ENCODE assay signal across 8 mouse cellular contexts in genomic region chr12:82700840-82701239, GRCm38 (mm10).
DNase-seq lines count a peak whose midpoint lies in the region; ATAC-seq and TF ChIP-seq lines count a peak whose summit lies in the region.
"Had no signal": no experiment of that assay in that cellular context is flagged by ENCODE, and none has a peak within 500 bp of the region (broad histone marks: within the 10 kb centered on the region; RNA-seq: fewer than 3 reads in every experiment).

No protein-coding gene starts in this region.

- H3K36me3 ChIP-seq in liver, postnatal 0 days (replicated peaks; ENCODE audit: insufficient read depth, low read length): no peaks in the 10 kb centered on the region
- H3K36me3 ChIP-seq in intestine, embryonic 15.5 days: no peaks in the 10 kb centered on the region
- H3K36me3 ChIP-seq: heart, embryonic 15.5 days had no signal

- no peak for TF ChIP-seq EP300 in liver, postnatal 0 days (IDR thresholded peaks at IDR 0.05; ENCODE audit: low read depth)

- intact Hi-C loops in left cerebral cortex, adult 2 months (cut with DNase I): loop anchor here (1.0 kb wide), 1 partner anchor 245 kb away; no protein-coding TSS in a partner anchor
- intact Hi-C loops in left cerebral cortex, postnatal 4 days (cut with DNase I): no loop called here
- intact Hi-C loops in heart, postnatal 14 days (cut with DNase I): loop anchor here (1.0 to 2.0 kb wide), 3 partner anchors 204 to 318 kb away; no protein-coding TSS in a partner anchor

- no peaks in the 10 kb centered on the region for H3K27me3 ChIP-seq in liver, postnatal 0 days (ENCODE audit: insufficient read depth, low read length)
- H3K27me3 ChIP-seq in intestine, embryonic 15.5 days (replicated peaks): no peaks in the 10 kb centered on the region
- H3K27me3 ChIP-seq: heart, embryonic 15.5 days had no signal

- peak; percentile 17; the same call in 1 of the 2 replicates for ATAC-seq in liver, postnatal 0 days
- ATAC-seq in intestine, embryonic 15.5 days: no peak

- 36% methylated on average over 5 of the region's 5 CpGs for WGBS in liver, postnatal 0 days (ENCODE audit: insufficient replicate concordance)
- 57% methylated on average over 5 of the region's 5 CpGs for WGBS in intestine, embryonic 15.5 days

- peak; percentile 19 to 35 for DNase-seq in left cerebral cortex, adult 2 months (ENCODE audit: extremely low spot score in 1 of 2, low spot score in 2 of 2)
- DNase-seq in left cerebral cortex, postnatal 4 days: no peak
- peak; percentile 10 for DNase-seq in NIH3T3 (ENCODE audit: low read depth)
- DNase-seq in c-Kit-positive CD71-negative TER-119-negative erythroid progenitor cells, embryonic 14.5 days (ENCODE audit: low read depth): peak; percentile 9
- DNase-seq in heart, postnatal 14 days: peak; percentile 32 to 59
- DNase-seq in liver, postnatal 0 days: peak; percentile 45

- H3K4me1 ChIP-seq in liver, postnatal 0 days (ENCODE audit: insufficient read depth): no peaks in the 10 kb centered on the region
- H3K4me1 ChIP-seq in intestine, embryonic 15.5 days (replicated peaks): no peaks in the 10 kb centered on the region

- peak; percentile 68 for TF ChIP-seq CTCF in left cerebral cortex, adult 2 months (IDR thresholded peaks at IDR 0.05)
- peak; percentile 87 for TF ChIP-seq CTCF in liver, postnatal 0 days (IDR thresholded peaks at IDR 0.05; ENCODE audit: low read depth)

- no peak overlapping the region for H3K9ac ChIP-seq in liver, postnatal 0 days (replicated peaks)
- no peak overlapping the region for H3K9ac ChIP-seq in intestine, embryonic 15.5 days
- H3K9ac ChIP-seq: heart, embryonic 15.5 days had no signal

- no peak overlapping the region for H3K4me3 ChIP-seq in left cerebral cortex, adult 2 months
- H3K4me3 ChIP-seq in liver, postnatal 0 days (ENCODE audit: low read depth, low read length): no peak overlapping the region
- no peak overlapping the region for H3K4me3 ChIP-seq in intestine, embryonic 15.5 days (replicated peaks)
- H3K4me3 ChIP-seq: heart, embryonic 15.5 days had no signal

- H3K9me3 ChIP-seq in liver, postnatal 0 days (ENCODE audit: low read length): no peaks in the 10 kb centered on the region
- no peaks in the 10 kb centered on the region for H3K9me3 ChIP-seq in intestine, embryonic 15.5 days
- H3K9me3 ChIP-seq: heart, embryonic 15.5 days had no signal

- H3K4me2 ChIP-seq in liver, postnatal 0 days (ENCODE audit: low read depth, low read length): no peak overlapping the region
- H3K4me2 ChIP-seq in intestine, embryonic 15.5 days (replicated peaks): no peak overlapping the region
- H3K4me2 ChIP-seq: heart, embryonic 15.5 days had no signal

- no peak overlapping the region for H3K27ac ChIP-seq in left cerebral cortex, adult 2 months
- no peak overlapping the region for H3K27ac ChIP-seq in liver, postnatal 0 days (ENCODE audit: low read depth)
- no peak overlapping the region for H3K27ac ChIP-seq in intestine, embryonic 15.5 days
- H3K27ac ChIP-seq: heart, embryonic 15.5 days had no signal
